Mouse (Mus musculus) cerebellum, postnatal 14 days (tissue): ENCODE data around the gene Lim2.
"Not testable (repeated sequence)": the region's sequence is repeated elsewhere in the genome, so short reads cannot be mapped to it uniquely, and the experiment has no call there.

ENCODE experiments used
- DNase-seq, 2 experiments: peaks; one replicate each; pipeline ENCODE4 v3.0.0; 2021; ENCODE audit warnings: mixed read lengths in 2 of 2

Gene Lim2

GRCm38 (mm10) chr7:43427406-43427805 is at the start of gene Lim2:
Gene Lim2 (plus strand): TSS chr7:43427670.
- DNase-seq, result no peak

GRCm38 (mm10) chr7:43378226-43378625 is 49.2 kb upstream of the Lim2 start:
- peak; percentile 34 to 36 for DNase-seq

- DNase-seq, result no peak
These were observed 34.9 kb upstream of the Lim2 start for GRCm38 (mm10) chr7:43392349-43393121.

- DNase-seq, result no peak
These were observed 28.0 kb upstream of the Lim2 start for GRCm38 (mm10) chr7:43399501-43399900.

GRCm38 (mm10) chr7:43402718-43403117 is 24.8 kb upstream of the Lim2 start:
- DNase-seq, result no peak

DNA sequence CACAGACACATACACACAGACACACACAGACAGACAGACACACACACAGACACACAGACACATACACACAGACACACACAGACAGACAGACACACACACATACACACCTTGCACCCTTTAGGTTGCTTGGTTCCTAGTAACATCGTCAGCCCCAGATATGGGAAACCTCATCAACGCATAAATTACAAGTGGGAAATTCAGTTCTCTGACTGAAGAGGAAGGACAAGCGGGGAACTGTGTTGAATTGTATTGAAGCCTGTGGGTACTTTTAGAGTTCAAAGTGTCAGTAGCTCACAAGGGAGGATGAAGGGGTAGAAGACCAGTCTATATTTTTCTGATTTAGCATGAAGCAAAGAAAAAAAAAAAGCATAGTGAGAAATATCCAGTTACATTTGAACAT is 19.9 kb upstream of the Lim2 start:
- DNase-seq, result no peak

- no peak for DNase-seq
These were observed 19.3 kb upstream of the Lim2 start, which contains the start of gene Siglecg for GRCm38 (mm10) chr7:43408131-43408553. Gene Siglecg (plus strand): TSS chr7:43408204.

GRCm38 (mm10) chr7:43409084-43409483 is 18.4 kb upstream of the Lim2 start:
- no peak for DNase-seq

- not testable (repeated sequence) for DNase-seq
These were observed 15.7 kb upstream of the Lim2 start for GRCm38 (mm10) chr7:43411724-43412123.

GRCm38 (mm10) chr7:43417298-43417697 is 10.2 kb upstream of the Lim2 start:
- peak in 1 of 2 experiments; percentile 9 for DNase-seq

DNA sequence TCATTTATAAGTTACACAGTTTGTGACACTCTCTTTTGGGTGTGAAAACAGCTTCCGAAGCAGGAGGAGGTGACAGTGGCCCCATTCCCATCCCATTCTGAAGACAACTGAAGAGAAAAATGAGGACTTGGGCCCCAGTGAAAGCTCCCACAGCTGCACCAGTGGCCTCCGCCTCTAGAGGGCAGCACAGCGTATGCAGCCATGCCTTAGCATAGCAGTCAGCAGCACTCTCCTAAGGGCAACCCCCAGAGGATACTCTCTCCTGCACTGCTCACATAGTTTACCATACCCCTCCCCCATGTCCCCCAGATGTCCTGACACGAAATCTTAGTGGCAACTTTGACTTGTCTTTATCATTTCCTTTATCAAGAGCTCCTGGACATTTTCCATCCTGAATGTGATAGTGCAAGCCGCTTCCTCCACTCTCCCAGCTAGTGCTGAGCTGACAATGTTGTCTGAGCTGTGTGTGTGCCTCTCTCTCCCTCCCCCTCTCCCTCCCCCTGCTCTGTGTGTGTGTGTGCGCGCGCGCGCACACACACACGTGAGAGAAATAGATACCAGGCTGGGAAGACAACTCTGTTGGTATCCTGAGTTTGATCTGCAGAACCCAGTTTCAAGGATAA is 4.4 kb upstream of the Lim2 start:
- peak; percentile 88 to 91 for DNase-seq

GRCm38 (mm10) chr7:43423991-43424625 is 3.4 kb upstream of the Lim2 start:
- no peak for DNase-seq

DNA sequence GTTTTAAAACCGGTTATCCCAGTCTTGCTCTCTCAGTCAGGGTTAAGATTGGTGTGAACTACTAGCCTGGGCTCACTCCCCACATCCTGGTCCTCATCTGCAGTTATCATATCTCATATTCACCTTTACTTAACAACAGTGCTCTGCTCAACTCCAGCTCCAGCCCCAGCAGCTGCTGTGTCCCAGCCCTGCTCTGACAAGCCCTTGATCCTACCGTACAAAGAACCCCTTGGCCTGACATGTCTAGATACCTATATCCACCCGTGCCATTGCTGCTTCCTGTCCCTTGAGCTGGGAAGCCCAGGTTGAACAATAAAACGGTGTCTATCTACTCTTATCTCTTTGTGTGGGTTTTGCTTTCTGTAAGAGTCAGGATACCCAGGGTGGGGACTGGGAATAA is 2.0 kb downstream of the Lim2 start:
- DNase-seq, result no peak

DNA sequence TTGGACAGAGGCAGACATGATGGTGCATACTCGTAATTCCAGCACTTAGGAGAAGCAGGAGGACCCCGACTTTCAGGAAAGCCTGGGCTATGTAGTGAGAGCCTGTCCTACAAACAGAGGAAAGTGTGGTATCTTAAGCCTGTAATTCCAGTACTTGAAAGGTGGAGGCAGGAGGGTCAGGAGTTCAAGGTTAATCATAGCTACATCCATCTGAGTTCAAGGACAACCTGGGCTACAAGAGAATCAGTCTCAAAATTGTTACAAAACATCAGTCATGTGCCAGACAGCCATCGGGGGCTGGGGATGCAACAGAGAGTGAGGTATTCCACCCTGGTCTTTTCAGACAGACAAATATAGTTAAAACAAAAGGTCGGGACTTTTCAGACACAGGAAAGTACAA is 5.4 kb downstream of the Lim2 start:
- no peak for DNase-seq

DNA sequence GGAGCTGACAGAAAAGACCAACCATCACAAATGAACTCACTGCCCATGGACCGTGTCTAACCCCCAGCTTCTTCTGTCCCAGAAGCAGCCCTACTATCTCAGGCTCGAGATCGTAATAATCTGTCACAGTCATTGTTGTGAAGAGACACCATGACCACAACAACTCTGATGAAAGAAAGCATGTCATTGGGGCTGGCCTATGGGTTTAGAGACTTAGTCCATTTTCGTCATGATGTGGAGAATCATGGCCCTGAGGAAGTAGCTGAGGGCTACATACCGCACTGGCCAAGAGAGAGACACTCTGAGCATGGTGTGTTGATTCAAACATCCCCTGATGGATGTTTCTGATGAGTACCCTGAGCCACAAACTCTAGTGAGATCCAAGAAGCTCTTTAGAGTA is 7.2 kb downstream of the Lim2 start:
- DNase-seq, result no peak

GRCm38 (mm10) chr7:43436341-43437255 is 9.1 kb downstream of the Lim2 start, which contains the start of gene Nkg7:
Gene Nkg7 (plus strand): TSS chr7:43437073.
- DNase-seq, result no peak

DNA sequence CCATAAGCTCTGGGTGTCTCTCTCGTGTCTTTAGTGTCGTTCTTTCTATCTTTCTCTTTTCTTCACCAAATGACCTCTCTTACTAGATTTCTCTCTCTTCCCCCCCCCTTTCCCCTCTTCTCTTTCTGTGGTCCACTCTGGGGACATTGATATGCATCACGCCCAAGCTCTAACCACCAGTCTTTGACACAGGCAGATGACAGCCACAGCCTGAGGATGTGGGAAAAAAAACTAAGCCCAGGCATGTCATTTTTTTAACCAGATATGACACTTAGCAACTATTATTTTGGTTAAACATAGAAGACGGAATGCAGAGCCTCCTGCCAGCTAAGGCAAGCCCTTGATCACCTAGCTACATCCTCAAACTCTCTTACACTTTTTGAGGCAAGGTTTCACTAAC is 11.1 kb downstream of the Lim2 start:
- no peak for DNase-seq

GRCm38 (mm10) chr7:43440482-43440881 is 13.0 kb downstream of the Lim2 start, which contains the start of gene Cldnd2:
Gene Cldnd2 (plus strand): TSS chr7:43440782.
- DNase-seq, result no peak

DNA sequence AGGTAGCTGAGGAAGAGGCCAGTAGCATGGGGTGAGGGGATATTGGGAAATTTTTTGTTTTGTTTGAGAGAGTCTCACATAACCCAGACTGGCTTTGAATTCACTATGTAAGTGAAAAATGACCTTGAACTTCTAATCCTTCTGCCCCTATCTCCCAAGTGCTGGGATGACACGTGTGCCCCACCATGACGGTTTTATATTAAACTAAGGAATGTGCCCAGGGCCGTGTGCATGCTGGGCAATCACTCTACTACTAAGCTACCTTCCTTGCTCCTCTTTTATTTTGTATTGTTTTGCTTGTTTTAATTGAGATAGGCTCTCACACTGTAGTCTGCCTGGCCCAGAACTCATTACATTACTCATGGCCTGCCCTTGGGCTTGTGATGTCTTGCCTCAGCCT is 13.6 kb downstream of the Lim2 start:
- no peak for DNase-seq

- no peak for DNase-seq
These were observed 15.2 kb downstream of the Lim2 start for GRCm38 (mm10) chr7:43442684-43443083.

GRCm38 (mm10) chr7:43443126-43443916 is 15.9 kb downstream of the Lim2 start:
- peak; percentile 55 to 64 for DNase-seq

DNA sequence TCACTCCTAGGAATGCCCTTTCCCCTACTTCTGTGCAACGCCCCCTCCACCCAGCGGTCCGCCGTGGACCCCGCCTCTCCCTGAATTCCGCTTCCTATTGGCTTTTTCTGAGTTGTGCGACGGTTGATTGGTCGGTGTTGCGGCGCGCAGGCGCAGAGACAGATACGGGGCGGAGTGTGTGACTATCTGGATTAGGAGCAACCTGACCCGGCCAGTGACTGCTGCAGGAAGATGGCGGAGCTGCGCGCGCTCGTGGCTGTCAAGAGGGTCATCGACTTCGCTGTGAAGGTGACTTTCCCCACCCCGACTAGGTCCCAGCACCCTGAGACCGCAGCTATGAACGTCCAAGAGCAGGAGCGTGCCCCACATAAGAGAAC is 16.4 kb downstream of the Lim2 start, which contains the start of the genes Etfb and Gm45233:
TSS of gene Etfb (plus strand) at position 167 of the 377 bp plus-strand sequence.
TSS of gene Gm45233 (plus strand) at position 212 of the 377 bp plus-strand sequence.
- peak; percentile 92 to 94 for DNase-seq
